Mouse (Mus musculus) naive thymus-derived CD4-positive, alpha-beta T cell, adult 5 months (primary cell): ENCODE measurements around the gene Sdc1. TPM values are rescaled to one million over a fixed set of nuclear protein-coding genes. Genes with fewer than 3 reads are reported as not detected.

Experiments used
- polyA plus RNA-seq: library from polyadenylated mRNA; unstranded; fragments of 100-300 nt; shearing (Covaris generic); gene quantifications from one replicate; pipeline ENCODE4 v1.2.1, GENCODE M21; 2017

Gene Sdc1
- polyA plus RNA-seq = 0.45 TPM

DNA sequence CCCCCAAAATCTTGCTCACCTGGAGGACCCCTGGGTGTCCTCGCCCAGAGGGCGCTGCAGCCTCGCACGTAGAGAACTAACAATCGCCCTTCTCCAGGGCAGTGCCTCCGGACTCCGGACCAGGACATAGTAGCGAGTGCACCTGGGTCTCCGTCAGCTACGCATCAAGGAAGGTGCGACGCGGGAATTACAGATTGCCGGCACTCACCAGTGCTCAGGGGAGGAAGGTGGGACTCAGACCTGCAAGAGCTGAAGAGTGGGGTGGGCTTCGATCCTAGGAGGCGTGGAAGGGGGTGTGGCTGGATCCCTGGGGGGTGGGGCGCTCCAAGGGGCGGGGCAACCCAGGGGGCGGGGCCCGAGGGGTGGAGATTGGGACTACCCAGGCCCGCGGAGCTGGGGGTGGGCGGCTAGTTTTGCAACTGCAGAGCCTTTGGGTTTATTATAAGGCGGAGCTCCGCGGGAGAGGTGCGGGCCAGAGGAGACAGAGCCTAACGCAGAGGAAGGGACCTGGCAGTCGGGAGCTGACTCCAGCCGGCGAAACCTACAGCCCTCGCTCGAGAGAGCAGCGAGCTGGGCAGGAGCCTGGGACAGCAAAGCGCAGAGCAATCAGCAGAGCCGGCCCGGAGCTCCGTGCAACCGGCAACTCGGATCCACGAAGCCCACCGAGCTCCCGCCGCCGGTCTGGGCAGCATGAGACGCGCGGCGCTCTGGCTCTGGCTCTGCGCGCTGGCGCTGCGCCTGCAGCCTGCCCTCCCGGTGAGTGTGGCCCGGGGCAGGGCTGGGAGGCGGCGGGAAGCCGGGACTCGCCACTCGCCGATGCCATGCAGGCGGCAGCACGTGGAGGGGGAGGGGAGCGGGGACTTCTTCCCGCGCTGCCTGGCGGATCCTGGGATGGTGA lies at the start of gene Sdc1:
Gene Sdc1 (plus strand): TSS at position 378 of the 898 bp plus-strand sequence.

Other genes with a start within 250 kb of the Sdc1 start
- gene Slc7a15, start 172.3 kb upstream of the Sdc1 start, polyA plus RNA-seq = not detected
- 14.5 TPM for gene Pum2, start 97.2 kb upstream of the Sdc1 start, polyA plus RNA-seq
- 103 TPM for gene Laptm4a, start 150.3 kb downstream of the Sdc1 start, polyA plus RNA-seq
- gene Matn3, start 176.6 kb downstream of the Sdc1 start, polyA plus RNA-seq = not detected
- gene Wdr35, start 202.6 kb downstream of the Sdc1 start, polyA plus RNA-seq = 0.53 TPM